Mouse (Mus musculus): Measurements from ENCODE around the gene Adsl.
A peak's percentile ranks its signal among the peaks of the same experiment; 100 is the strongest.

Gene Adsl

GRCm38 (mm10) chr15:81007339-81007738 is 59.0 kb downstream of the Adsl start:
- no peak for DNase-seq (ENCODE audit: inconsistent ontology term)

DNA sequence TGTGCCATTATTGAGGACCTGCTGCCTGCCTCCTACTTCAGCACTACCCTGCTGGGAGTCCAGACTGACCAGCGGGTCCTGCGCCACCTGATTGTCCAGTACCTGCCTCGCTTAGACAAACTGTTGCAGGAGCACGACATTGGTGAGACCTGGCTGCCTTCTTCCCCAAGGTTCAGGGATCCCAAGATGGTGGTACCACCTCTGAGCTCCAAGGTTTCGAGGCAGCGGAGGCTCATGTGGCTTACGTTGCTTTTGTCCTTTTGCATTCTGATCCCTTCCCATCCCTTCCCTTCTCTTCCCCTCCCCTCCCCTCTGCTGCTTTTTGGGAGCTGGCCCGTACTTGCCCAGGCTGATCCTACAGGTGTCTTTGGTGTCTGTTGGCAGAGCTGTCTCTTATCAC is 59.6 kb downstream of the Adsl start:
- DNase-seq (ENCODE audit: inconsistent ontology term), result no peak

- peak; percentile 13 for DNase-seq (ENCODE audit: inconsistent ontology term)
These were observed 60.4 kb downstream of the Adsl start for GRCm38 (mm10) chr15:81008689-81009123.

DNA sequence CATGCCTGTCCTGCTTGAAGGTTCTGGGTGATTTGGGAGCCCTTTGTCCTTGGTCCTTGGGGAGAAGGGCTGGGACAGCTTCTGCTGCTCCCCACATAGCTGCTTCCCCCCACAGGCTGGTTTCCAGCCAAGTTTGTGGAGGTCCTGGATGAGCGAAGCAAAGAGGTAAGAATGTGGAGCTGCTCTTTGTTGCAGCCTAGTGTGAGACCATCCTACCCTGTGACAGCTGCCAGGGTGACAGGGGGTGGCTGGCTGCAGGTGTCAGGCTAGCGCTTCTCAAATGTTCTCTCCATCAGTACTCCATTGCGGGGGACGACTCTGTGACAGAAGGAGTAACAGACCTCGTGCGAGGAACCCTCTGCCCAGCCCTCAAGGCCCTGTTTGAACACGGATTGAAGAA is 61.8 kb downstream of the Adsl start:
- DNase-seq (ENCODE audit: inconsistent ontology term), result no peak

DNA sequence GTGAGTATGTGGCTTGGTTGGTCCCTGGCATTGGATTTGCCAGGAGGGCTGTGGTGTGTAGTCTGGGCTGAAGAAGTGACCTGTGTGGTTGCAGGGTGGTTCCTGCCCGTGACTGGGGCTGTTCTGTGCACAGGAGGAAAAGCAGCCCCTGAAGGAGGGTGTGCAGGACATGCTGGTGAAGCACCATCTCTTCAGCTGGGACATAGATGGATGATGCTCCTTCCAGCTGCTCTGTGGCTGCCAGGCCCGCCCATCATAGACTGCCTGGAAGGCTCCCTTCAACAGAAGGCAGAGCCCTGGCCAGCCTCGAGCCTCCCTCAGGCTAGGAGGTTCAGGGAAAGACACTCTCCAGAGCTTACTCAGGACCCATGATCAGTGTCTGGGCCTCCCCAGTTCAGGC is 63.2 kb downstream of the Adsl start:
- no peak for DNase-seq (ENCODE audit: inconsistent ontology term)

DNA sequence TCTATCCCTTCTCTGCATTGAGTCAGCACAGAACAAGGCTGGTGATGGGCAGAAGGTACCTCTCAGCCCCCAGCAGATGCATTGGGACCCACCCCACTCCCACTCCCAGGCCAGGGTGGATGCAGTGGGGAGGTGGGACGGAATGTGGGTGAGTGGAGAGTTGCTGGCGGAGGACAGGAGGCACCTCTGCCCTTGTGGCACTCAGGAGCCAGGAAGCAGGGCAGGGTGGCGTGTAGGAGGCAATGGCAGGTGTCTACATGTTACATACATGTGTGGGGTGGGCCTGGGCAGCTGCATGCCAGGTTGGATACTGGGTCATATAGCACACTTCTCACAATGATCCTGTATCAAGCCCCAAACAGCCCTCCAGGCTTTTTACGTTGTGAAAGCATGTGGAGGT is 64.1 kb downstream of the Adsl start:
- no peak for DNase-seq (ENCODE audit: inconsistent ontology term)

DNA sequence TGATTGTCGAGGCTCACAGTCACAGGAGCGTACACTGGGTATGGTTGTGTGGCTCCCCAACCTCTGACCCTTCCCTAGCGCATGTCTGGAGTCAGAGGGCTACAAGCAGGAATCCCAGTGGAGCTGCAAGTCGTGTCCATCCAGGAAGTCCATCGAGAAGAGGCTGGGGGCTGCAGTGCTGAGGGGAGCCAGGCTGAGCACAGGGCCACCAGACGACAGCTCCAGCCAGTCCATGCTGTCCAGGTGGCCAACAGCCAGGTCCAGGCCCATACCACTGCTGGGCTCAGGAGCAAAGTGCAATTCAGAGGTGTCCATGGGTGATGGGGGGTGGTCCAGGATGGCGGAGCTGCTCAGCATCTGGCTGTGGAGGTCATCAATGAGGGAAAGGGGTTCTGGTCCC is 64.9 kb downstream of the Adsl start:
- DNase-seq (ENCODE audit: inconsistent ontology term), result no peak

GRCm38 (mm10) chr15:81015068-81015744 is 66.9 kb downstream of the Adsl start:
- no peak for DNase-seq (ENCODE audit: inconsistent ontology term)

- no peak for DNase-seq (ENCODE audit: inconsistent ontology term)
These were observed 68.2 kb downstream of the Adsl start for GRCm38 (mm10) chr15:81016488-81016887.

DNA sequence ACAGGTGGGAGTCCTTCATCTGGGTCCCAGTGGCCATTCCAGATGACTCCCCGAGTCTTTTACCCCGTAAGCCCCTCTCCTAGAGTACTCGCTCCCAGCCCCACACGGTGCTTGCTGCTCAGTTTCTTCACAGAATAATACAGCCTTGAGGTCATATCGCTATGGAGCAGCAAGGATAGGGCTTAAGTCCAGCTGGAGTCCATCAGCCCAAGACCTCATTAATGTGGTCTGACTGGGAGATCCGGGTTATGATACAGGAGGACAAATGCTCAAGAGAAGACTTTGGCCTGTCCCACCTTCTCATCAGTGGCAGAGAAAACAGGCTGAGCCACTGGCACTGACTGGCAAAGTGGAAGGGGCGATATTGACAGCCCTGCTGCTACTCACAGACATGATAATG is 69.0 kb downstream of the Adsl start:
- DNase-seq (ENCODE audit: inconsistent ontology term), result no peak
